Mouse (Mus musculus) forebrain, embryonic 11.5 days (tissue): Measurements from ENCODE around the gene Lamp1. TPM values are rescaled to one million over a fixed set of nuclear protein-coding genes. Genes with fewer than 3 reads are reported as not detected.
"Not testable (repeated sequence)": the region's sequence is repeated elsewhere in the genome, so short reads cannot be mapped to it uniquely, and the experiment has no call there.

Experiments
- ATAC-seq: fragments of 200-750 bp; cut with Nextera tagmentation; replicated peaks from 2 replicates; pipeline ENCODE4 v1.8.0; 2017; ENCODE audit warnings: moderate TSS enrichment; ENCODE audit not compliant: low FRiP score
- DNase-seq: peaks from one replicate; pipeline ENCODE4 v3.0.0-alpha.2; 2017; ENCODE audit warnings: low spot score
- H3K27ac ChIP-seq: fragments of 300-500 bp; sonication (generic); 2 replicates; pipeline ENCODE4 v1.5.1; 2014; ENCODE audit warnings: low read depth, low read length
- H3K27me3 ChIP-seq: fragments of 300-500 bp; sonication (generic); 2 replicates; pipeline ENCODE4 v1.6.1; 2014; ENCODE audit warnings: mild to moderate bottlenecking, low read length, mixed read lengths; ENCODE audit not compliant: control insufficient read depth, insufficient read depth
- H3K36me3 ChIP-seq: fragments of 300-500 bp; sonication (generic); 2 replicates; pipeline ENCODE4 v1.6.1; 2014; ENCODE audit warnings: mild to moderate bottlenecking, low read length, moderate library complexity, mixed read lengths; ENCODE audit not compliant: control insufficient read depth, insufficient read depth
- H3K4me1 ChIP-seq: fragments of 300-500 bp; sonication (generic); replicated peaks from 2 replicates; pipeline ENCODE4 v1.6.1; 2014; ENCODE audit warnings: low read length, mixed read lengths; ENCODE audit not compliant: control insufficient read depth, insufficient read depth
- H3K4me2 ChIP-seq: fragments of 300-500 bp; sonication (generic); 2 replicates; pipeline ENCODE4 v1.6.1; 2014; ENCODE audit warnings: low read depth, mild to moderate bottlenecking, low read length, moderate library complexity, mixed read lengths; ENCODE audit not compliant: severe bottlenecking
- H3K4me3 ChIP-seq: fragments of 300-500 bp; sonication (generic); 2 replicates; pipeline ENCODE4 v1.5.1; 2014; ENCODE audit warnings: low read depth, low read length
- H3K9ac ChIP-seq: fragments of 300-500 bp; sonication (generic); 2 replicates; pipeline ENCODE4 v1.6.1; 2014; ENCODE audit warnings: low read length
- H3K9me3 ChIP-seq: fragments of 300-500 bp; sonication (generic); 2 replicates; pipeline ENCODE4 v1.6.1; 2016; ENCODE audit warnings: low read length, mixed read lengths; ENCODE audit not compliant: control insufficient read depth
- WGBS: fragments of 180-500 bp; shearing (Covaris S2); extraction: QIAGEN DNeasy Blood & Tissue Kit; methylation state at CpG from one replicate; pipeline ENCODE4 v1.1.7; 2014; 5-methylcytosine and 5-hydroxymethylcytosine counted together
- polyA plus RNA-seq: library from polyadenylated mRNA; unstranded; fragments of >200 nt; fragmentation: Nextera tagmentation; extraction: Ambion mirVana; gene quantifications from 2 replicates; pipeline ENCODE4 v1.2.1, GENCODE M21; 2014

Lamp1 gene
- polyA plus RNA-seq, 1 experiment from 2014 or later = 240 TPM

DNA sequence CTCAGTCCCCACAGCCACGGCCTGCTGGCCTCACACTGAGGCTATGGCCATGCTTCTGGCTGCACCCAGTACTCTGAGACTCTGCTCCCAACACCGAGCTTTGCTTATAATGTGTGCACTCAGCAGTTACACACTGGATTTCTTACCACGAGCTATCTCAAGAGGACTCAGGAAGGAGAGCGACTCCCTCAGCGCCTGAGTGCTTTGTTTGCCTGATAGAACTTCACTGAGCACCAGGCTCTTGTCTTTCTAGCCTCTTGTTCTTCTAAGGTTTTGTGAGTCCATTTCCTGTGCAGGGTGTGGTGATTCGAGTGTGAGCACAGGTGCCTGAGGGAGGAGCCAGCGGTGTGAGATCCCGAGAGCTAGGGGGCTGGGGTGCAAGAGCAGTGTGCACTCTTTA, 34.1 kb upstream of the Lamp1 start:
- Histone ChIP-seq H3K4me2 (no peak overlapping the region), H3K4me1 (no peaks in the 10 kb centered on the region), H3K27me3 (no peaks in the 10 kb centered on the region), H3K36me3 (peaks cover 2% of the 10 kb centered on the region), H3K9me3 (no peaks in the 10 kb centered on the region), H3K9ac (no peak overlapping the region), H3K4me3 (no peak overlapping the region), H3K27ac (no peak overlapping the region)
- ATAC-seq (no peak), DNase-seq (peak; percentile 17)
- WGBS = 93% methylated on average over 8 of the region's 8 CpGs

DNA sequence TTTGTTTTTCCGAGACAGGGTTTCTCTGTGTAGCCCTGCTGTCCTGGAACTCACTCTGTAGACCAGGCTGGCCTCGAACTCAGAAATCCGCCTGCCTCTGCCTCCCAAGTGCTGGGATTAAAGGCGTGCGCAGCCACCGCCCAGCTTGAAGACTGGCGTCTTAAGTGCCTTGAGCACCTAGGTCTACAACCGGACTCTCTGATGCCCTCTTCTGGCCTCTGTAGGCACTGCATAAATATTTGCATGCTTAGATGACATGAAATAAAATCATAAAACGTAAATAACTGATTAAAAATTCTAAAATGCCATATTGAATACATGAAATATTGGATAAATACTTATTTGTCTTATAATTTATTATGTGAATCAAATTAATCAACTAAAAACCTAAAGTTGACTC, 26.7 kb upstream of the Lamp1 start:
- DNase-seq = peak; percentile 69
- not testable (repeated sequence) for H3K4me2 ChIP-seq, H3K9ac ChIP-seq, ATAC-seq, H3K4me3 ChIP-seq, H3K27ac ChIP-seq, H3K4me1 ChIP-seq, H3K9me3 ChIP-seq, H3K36me3 ChIP-seq, H3K27me3 ChIP-seq
- WGBS = 71% methylated on average over 9 of the region's 9 CpGs

DNA sequence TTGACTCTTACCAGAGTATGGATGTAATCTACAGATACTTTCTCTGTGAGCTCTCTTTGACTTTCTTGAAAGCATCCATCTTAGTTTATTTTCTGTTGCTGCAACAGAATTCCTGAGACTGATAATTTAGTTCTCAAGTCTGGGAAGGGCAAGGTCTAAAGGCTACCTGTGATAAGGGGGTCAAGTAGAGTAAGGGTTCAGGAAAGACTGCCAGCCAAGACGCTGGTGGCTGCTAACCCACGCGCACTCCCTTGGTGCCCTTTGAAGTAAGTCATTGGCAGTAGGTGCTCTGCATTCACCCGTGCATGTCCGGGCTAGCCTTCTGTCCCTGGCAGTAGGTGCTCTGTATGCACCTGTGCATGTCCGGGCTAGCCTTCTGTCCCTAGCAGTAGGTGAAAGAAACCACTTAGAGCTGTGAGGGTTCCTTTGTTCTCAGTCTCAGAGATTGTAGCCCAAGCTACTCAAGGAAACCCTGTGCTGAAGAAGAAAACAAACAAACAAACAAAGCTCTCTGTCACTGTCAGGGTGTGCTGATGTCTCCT, 19.2 kb upstream of the Lamp1 start:
- H3K4me2 ChIP-seq = no peak overlapping the region
- no peak overlapping the region for H3K27ac ChIP-seq
- H3K27me3 ChIP-seq = no peaks in the 10 kb centered on the region
- ATAC-seq = no peak
- peaks cover 11% of the 10 kb centered on the region for H3K36me3 ChIP-seq
- H3K4me1 ChIP-seq = no peaks in the 10 kb centered on the region
- no peak for DNase-seq
- H3K9me3 ChIP-seq = no peaks in the 10 kb centered on the region
- no peak overlapping the region for H3K9ac ChIP-seq
- no peak overlapping the region for H3K4me3 ChIP-seq
- WGBS = 95% methylated on average over 6 of the region's 6 CpGs

DNA sequence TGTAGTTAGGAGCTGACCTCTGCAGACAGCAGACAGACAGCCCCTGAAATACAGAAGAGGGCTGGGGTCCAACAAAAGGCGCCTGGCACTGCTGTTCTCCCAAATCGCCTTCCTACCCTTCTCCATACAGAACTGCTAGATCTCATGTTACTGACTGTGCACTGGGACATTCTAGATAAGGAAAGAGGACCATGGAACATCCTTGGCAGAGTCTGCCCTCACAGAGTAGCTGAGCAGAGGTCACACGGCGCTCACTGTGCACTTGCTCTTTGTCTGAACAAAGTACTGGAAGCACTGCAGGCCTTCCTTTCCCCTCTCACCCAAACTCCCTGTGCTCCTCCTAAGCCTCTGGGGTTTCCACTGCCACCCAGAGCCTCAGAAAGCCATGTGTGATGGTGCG, 17.3 kb upstream of the Lamp1 start:
- 93% methylated on average over 5 of the region's 5 CpGs for WGBS
- H3K9ac ChIP-seq = no peak overlapping the region
- peaks cover 11% of the 10 kb centered on the region for H3K36me3 ChIP-seq

DNA sequence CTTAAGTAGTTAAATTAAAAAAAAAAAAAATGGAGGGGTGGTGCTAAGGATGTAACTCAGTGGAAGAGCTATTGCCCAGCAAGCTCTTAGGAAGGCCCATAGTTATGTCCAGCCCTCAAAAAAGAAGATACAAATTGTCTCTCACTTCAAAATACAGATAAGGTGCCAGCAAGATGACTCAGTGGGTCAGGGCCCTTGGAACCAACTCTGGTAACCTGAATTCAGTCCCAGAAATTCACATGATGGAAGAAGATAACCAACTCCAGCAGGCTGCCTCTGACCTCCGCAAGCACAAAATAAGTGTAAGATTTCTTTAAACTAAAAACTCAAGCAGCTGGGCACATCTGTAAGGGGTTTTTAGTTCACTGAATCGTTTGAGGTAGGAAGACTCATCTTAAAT, 10.5 kb upstream of the Lamp1 start:
- Histone ChIP-seq H3K27me3 (no peaks in the 10 kb centered on the region), H3K4me2 (no peak overlapping the region), H3K9me3 (no peaks in the 10 kb centered on the region), H3K4me1 (no peaks in the 10 kb centered on the region), H3K36me3 (peaks cover 4% of the 10 kb centered on the region; the same call in 1 of the 2 replicates), H3K27ac (no peak overlapping the region), H3K4me3 (no peak overlapping the region), H3K9ac (no peak overlapping the region)
- ATAC-seq (no peak), DNase-seq (no peak)
- 93% methylated on average over 2 of the region's 2 CpGs for WGBS

More for the DNA sequence above, 17.3 kb upstream of the Lamp1 start:
- no peak for DNase-seq
- no peak for ATAC-seq
- Histone ChIP-seq H3K4me2 (no peak overlapping the region), H3K4me3 (no peak overlapping the region), H3K9me3 (no peaks in the 10 kb centered on the region), H3K27ac (no peak overlapping the region), H3K4me1 (no peaks in the 10 kb centered on the region), H3K27me3 (no peaks in the 10 kb centered on the region)

GRCm38 (mm10) chr8:13149287-13149686, 9.7 kb upstream of the Lamp1 start:
- H3K9ac ChIP-seq = no peak overlapping the region
- no peak overlapping the region for H3K4me2 ChIP-seq
- H3K27ac ChIP-seq = no peak overlapping the region
- no peak overlapping the region for H3K4me3 ChIP-seq
- peaks cover 4% of the 10 kb centered on the region; the same call in 1 of the 2 replicates for H3K36me3 ChIP-seq
- no peak for DNase-seq
- no peaks in the 10 kb centered on the region for H3K27me3 ChIP-seq
- no peaks in the 10 kb centered on the region for H3K9me3 ChIP-seq
- no peaks in the 10 kb centered on the region for H3K4me1 ChIP-seq
- ATAC-seq = no peak
- WGBS = 95% methylated on average over 2 of the region's 2 CpGs

- no peak for ATAC-seq
- WGBS = 63% methylated on average over 5 of the region's 5 CpGs
- Histone ChIP-seq H3K4me3 (no peak overlapping the region), H3K4me1 (no peaks in the 10 kb centered on the region), H3K27ac (no peak overlapping the region), H3K9ac (no peak overlapping the region), H3K4me2 (no peak overlapping the region), H3K9me3 (no peaks in the 10 kb centered on the region), H3K27me3 (no peaks in the 10 kb centered on the region), H3K36me3 (no peaks in the 10 kb centered on the region)
- no peak for DNase-seq
These were observed 9.1 kb upstream of the Lamp1 start for GRCm38 (mm10) chr8:13149866-13150265.

DNA sequence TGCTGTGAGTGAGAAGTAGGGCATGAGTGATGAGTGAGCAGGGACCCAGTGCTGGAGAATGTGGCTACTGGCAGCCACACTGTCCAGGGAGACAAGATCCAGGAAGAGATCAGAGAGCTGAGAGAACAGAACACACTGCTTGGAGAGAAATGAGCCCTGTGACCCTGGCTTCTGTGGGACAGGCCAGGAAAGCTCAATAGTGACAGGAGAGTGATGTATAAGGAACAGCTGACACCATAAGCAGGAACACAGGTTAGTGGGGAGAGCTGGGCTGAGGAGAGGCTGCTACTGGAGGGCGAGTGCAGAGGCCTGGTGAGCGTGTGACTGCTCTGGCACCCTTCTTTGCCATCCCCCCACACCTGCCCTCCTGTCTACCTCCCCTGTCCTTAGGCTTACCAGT, 8.0 kb upstream of the Lamp1 start:
- 87% methylated on average over 2 of the region's 2 CpGs for WGBS
- Histone ChIP-seq H3K4me1 (no peaks in the 10 kb centered on the region), H3K4me2 (no peak overlapping the region), H3K9me3 (no peaks in the 10 kb centered on the region), H3K4me3 (no peak overlapping the region), H3K9ac (no peak overlapping the region), H3K27me3 (no peaks in the 10 kb centered on the region), H3K27ac (no peak overlapping the region), H3K36me3 (no peaks in the 10 kb centered on the region)
- no peak for ATAC-seq
- no peak for DNase-seq

GRCm38 (mm10) chr8:13154099-13154498, 4.9 kb upstream of the Lamp1 start:
- DNase-seq (no peak), ATAC-seq (no peak)
- H3K4me1 ChIP-seq = peaks cover 4% of the 10 kb centered on the region; the same call in 1 of the 2 replicates
- H3K36me3 ChIP-seq = no peaks in the 10 kb centered on the region
- H3K27me3 ChIP-seq = no peaks in the 10 kb centered on the region
- WGBS = 83% methylated on average over 9 of the region's 9 CpGs
- H3K4me3 ChIP-seq = no peak overlapping the region
- no peak overlapping the region for H3K4me2 ChIP-seq
- H3K9me3 ChIP-seq = no peaks in the 10 kb centered on the region
- no peak overlapping the region for H3K9ac ChIP-seq
- H3K27ac ChIP-seq = no peak overlapping the region
